Mouse (Mus musculus) limb, embryonic 14.5 days (tissue): ENCODE data around the gene Gm29133. TPM values are rescaled to one million over a fixed set of nuclear protein-coding genes. Genes with fewer than 3 reads are reported as not detected.

ENCODE experiments used
- ATAC-seq: fragments of 200-750 bp; cut with Nextera tagmentation; 2 replicates; pipeline ENCODE4 v1.8.0; 2017; ENCODE audit warnings: low read depth, moderate number of reproducible peaks, moderate TSS enrichment; ENCODE audit not compliant: low FRiP score
- DNase-seq: peaks from one replicate; pipeline ENCODE4 v3.0.0-alpha.2; 2015; ENCODE audit warnings: low spot score
- H3K27ac ChIP-seq: fragments of 300-500 bp; sonication (generic); replicated peaks from 2 replicates; pipeline ENCODE4 v1.5.1; 2014; ENCODE audit warnings: low read depth, mild to moderate bottlenecking, low read length, moderate library complexity, mixed read lengths
- H3K27me3 ChIP-seq: fragments of 300-500 bp; sonication (generic); 2 replicates; pipeline ENCODE4 v1.6.1; 2014; ENCODE audit warnings: low read length, mixed read lengths; ENCODE audit not compliant: control insufficient read depth, insufficient read depth
- H3K36me3 ChIP-seq: fragments of 300-500 bp; sonication (generic); 2 replicates; pipeline ENCODE4 v1.6.1; 2014; ENCODE audit warnings: mild to moderate bottlenecking, low read length, moderate library complexity, mixed read lengths; ENCODE audit not compliant: control insufficient read depth, insufficient read depth
- H3K4me1 ChIP-seq: fragments of 300-500 bp; sonication (generic); 2 replicates; pipeline ENCODE4 v1.6.1; 2014; ENCODE audit warnings: antibody characterized with exemption, low read length, mixed read lengths; ENCODE audit not compliant: control insufficient read depth, insufficient read depth
- H3K4me2 ChIP-seq: fragments of 300-500 bp; sonication (generic); replicated peaks from 2 replicates; pipeline ENCODE4 v1.6.1; 2014; ENCODE audit warnings: low read depth, mild to moderate bottlenecking, low read length, moderate library complexity; ENCODE audit not compliant: severe bottlenecking
- H3K4me3 ChIP-seq: fragments of 300-500 bp; sonication (generic); replicated peaks from 2 replicates; pipeline ENCODE4 v1.5.1; 2014; ENCODE audit warnings: low read length
- H3K9ac ChIP-seq: fragments of 300-500 bp; sonication (generic); 2 replicates; pipeline ENCODE4 v1.6.1; 2014; ENCODE audit warnings: mild to moderate bottlenecking, low read depth, low read length, moderate library complexity; ENCODE audit not compliant: severe bottlenecking
- H3K9me3 ChIP-seq: fragments of 300-500 bp; sonication (generic); 2 replicates; pipeline ENCODE4 v1.6.1; 2016; ENCODE audit warnings: low read length; ENCODE audit not compliant: control insufficient read depth
- POLR2A ChIP-seq: fragments of 200-500 bp; IDR thresholded peaks from 2 replicates; pipeline ENCODE4 v1.8.0; 2012; ENCODE audit warnings: inconsistent platforms, mild to moderate bottlenecking, moderate library complexity, borderline replicate concordance; ENCODE audit not compliant: insufficient read depth, insufficient read length; ENCODE audit errors: extremely low read depth
- WGBS: fragments of 180-500 bp; shearing (Covaris S2); extraction: QIAGEN DNeasy Blood & Tissue Kit; methylation state at CpG from one replicate; pipeline ENCODE4 v1.1.7; 2014; 5-methylcytosine and 5-hydroxymethylcytosine counted together
- polyA plus RNA-seq, 2 experiments: library from polyadenylated mRNA; depleted of rRNA in 1 of 2; stranded (reverse) in 1 of 2; unstranded in 1 of 2; fragments of >200 nt; fragmentation: Nextera tagmentation in 1 of 2; extraction: Ambion mirVana in 1 of 2; gene quantifications; 2 replicates each; pipeline versions ENCODE4 v1.2.1 to v1.2.3; 2012 to 2014

Gm29133 gene
- polyA plus RNA-seq, 2 experiments: not detected

GRCm38 (mm10) chr3:75720663-75721062 is 27.3 kb upstream of the Gm29133 start:
- Histone ChIP-seq H3K9me3 (no peaks in the 10 kb centered on the region), H3K36me3 (no peaks in the 10 kb centered on the region), H3K27ac (no peak overlapping the region), H3K4me2 (no peak overlapping the region), H3K4me3 (no peak overlapping the region), H3K9ac (no peak overlapping the region), H3K4me1 (no peaks in the 10 kb centered on the region), H3K27me3 (no peaks in the 10 kb centered on the region)
- peak; percentile 70 for DNase-seq
- WGBS: 23% methylated on average over 2 of the region's 2 CpGs
- TF ChIP-seq POLR2A: no peak
- ATAC-seq: no peak

GRCm38 (mm10) chr3:75730982-75731600 is 16.9 kb upstream of the Gm29133 start:
- Histone ChIP-seq H3K27ac (no peak overlapping the region), H3K36me3 (no peaks in the 10 kb centered on the region), H3K27me3 (no peaks in the 10 kb centered on the region), H3K9ac (no peak overlapping the region), H3K9me3 (no peaks in the 10 kb centered on the region), H3K4me2 (no peak overlapping the region), H3K4me3 (no peak overlapping the region), H3K4me1 (no peaks in the 10 kb centered on the region)
- no peak for DNase-seq
- no peak for TF ChIP-seq POLR2A
- ATAC-seq: no peak
- 76% methylated on average over 3 of the region's 3 CpGs for WGBS

- 79% methylated on average over 4 of the region's 4 CpGs for WGBS
- H3K36me3 ChIP-seq: no peaks in the 10 kb centered on the region
- no peaks in the 10 kb centered on the region for H3K9me3 ChIP-seq
- DNase-seq (no peak), ATAC-seq (no peak)
- H3K4me3 ChIP-seq: no peak overlapping the region
- no peak overlapping the region for H3K4me2 ChIP-seq
- H3K4me1 ChIP-seq: no peaks in the 10 kb centered on the region
- no peak for TF ChIP-seq POLR2A
- no peak overlapping the region for H3K27ac ChIP-seq
- H3K9ac ChIP-seq: no peak overlapping the region
- H3K27me3 ChIP-seq: no peaks in the 10 kb centered on the region
Observed at GRCm38 (mm10) chr3:75743664-75744437, 4.1 kb upstream of the Gm29133 start.

GRCm38 (mm10) chr3:75745343-75745742 is 2.7 kb upstream of the Gm29133 start:
- H3K36me3 ChIP-seq: no peaks in the 10 kb centered on the region
- no peak overlapping the region for H3K4me2 ChIP-seq
- H3K9me3 ChIP-seq: no peaks in the 10 kb centered on the region
- DNase-seq: no peak
- H3K4me1 ChIP-seq: no peaks in the 10 kb centered on the region
- no peak for TF ChIP-seq POLR2A
- ATAC-seq: no peak
- no peaks in the 10 kb centered on the region for H3K27me3 ChIP-seq
- no peak overlapping the region for H3K27ac ChIP-seq
- no peak overlapping the region for H3K4me3 ChIP-seq
- 69% methylated on average over 2 of the region's 2 CpGs for WGBS
- H3K9ac ChIP-seq: no peak overlapping the region

- WGBS: 64% methylated on average over 2 of the region's 2 CpGs
Observed at GRCm38 (mm10) chr3:75763351-75763750, 15.4 kb downstream of the Gm29133 start.

More at GRCm38 (mm10) chr3:75763351-75763750, 15.4 kb downstream of the Gm29133 start:
- H3K4me3 ChIP-seq: no peak overlapping the region
- H3K4me2 ChIP-seq: no peak overlapping the region
- ATAC-seq (no peak), DNase-seq (no peak)
- H3K27me3 ChIP-seq: no peaks in the 10 kb centered on the region
- H3K9me3 ChIP-seq: no peaks in the 10 kb centered on the region
- H3K9ac ChIP-seq: no peak overlapping the region
- H3K36me3 ChIP-seq: no peaks in the 10 kb centered on the region
- H3K27ac ChIP-seq: no peak overlapping the region
- no peaks in the 10 kb centered on the region for H3K4me1 ChIP-seq
- TF ChIP-seq POLR2A: no peak
